Mouse (Mus musculus) intestine, postnatal 0 days (tissue): ENCODE results near the gene Gdf10. TPM values are rescaled to one million over a fixed set of nuclear protein-coding genes. Genes with fewer than 3 reads are reported as not detected.

Source experiments
- ATAC-seq: fragments of 200-750 bp; cut with Nextera tagmentation; 2 replicates; pipeline ENCODE4 v1.8.0; 2017; ENCODE audit warnings: mild to moderate bottlenecking, moderate TSS enrichment, moderate library complexity
- H3K27ac ChIP-seq: fragments of 300-500 bp; sonication (generic); 2 replicates; pipeline ENCODE4 v1.5.1; 2014; ENCODE audit warnings: mild to moderate bottlenecking, low read depth, low read length, moderate library complexity
- H3K27me3 ChIP-seq: fragments of 300-500 bp; sonication (generic); replicated peaks from 2 replicates; pipeline ENCODE4 v1.6.1; 2014; ENCODE audit warnings: low read length, mixed read lengths; ENCODE audit not compliant: control insufficient read depth, insufficient read depth
- H3K36me3 ChIP-seq: fragments of 300-500 bp; sonication (generic); 2 replicates; pipeline ENCODE4 v1.6.1; 2014; ENCODE audit warnings: mild to moderate bottlenecking, moderate library complexity; ENCODE audit not compliant: control insufficient read depth, insufficient read depth
- H3K4me1 ChIP-seq: fragments of 300-500 bp; sonication (generic); replicated peaks from 2 replicates; pipeline ENCODE4 v1.6.1; 2014; ENCODE audit warnings: antibody characterized with exemption, low read length, mixed read lengths; ENCODE audit not compliant: control insufficient read depth, insufficient read depth
- H3K4me2 ChIP-seq: fragments of 300-500 bp; sonication (generic); replicated peaks from 2 replicates; pipeline ENCODE4 v1.6.1; 2014; ENCODE audit warnings: low read depth, mild to moderate bottlenecking, moderate library complexity
- H3K4me3 ChIP-seq: fragments of 300-500 bp; sonication (generic); 2 replicates; pipeline ENCODE4 v1.5.1; 2014; ENCODE audit warnings: low read depth, low read length
- H3K9ac ChIP-seq: fragments of 300-500 bp; sonication (generic); 2 replicates; pipeline ENCODE4 v1.6.1; 2014; ENCODE audit warnings: mild to moderate bottlenecking, low read depth, low read length
- H3K9me3 ChIP-seq: fragments of 300-500 bp; sonication (generic); 2 replicates; pipeline ENCODE4 v1.6.1; 2016; ENCODE audit warnings: mixed run types; ENCODE audit not compliant: control insufficient read depth
- CTCF ChIP-seq: sonication (generic); IDR thresholded peaks from 2 replicates; pipeline ENCODE4 v1.5.1; 2016; ENCODE audit warnings: low read depth, mild to moderate bottlenecking, control low read depth, antibody characterized with exemption, moderate library complexity
- whole genome bisulfite sequencing: fragments of 180-500 bp; shearing (Covaris S2); extraction: QIAGEN DNeasy Blood & Tissue Kit; methylation state at CpG from one replicate; pipeline ENCODE4 v1.1.7; 2014; 5-methylcytosine and 5-hydroxymethylcytosine counted together
- polyA plus RNA-seq: library from polyadenylated mRNA; unstranded; fragments of >200 nt; fragmentation: Nextera tagmentation; extraction: Ambion mirVana; gene quantifications from 2 replicates; pipeline ENCODE4 v1.2.1, GENCODE M21; 2015

Gene Gdf10
- polyA plus RNA-seq, 1 experiment from 2014 or later = 4.4 TPM

DNA sequence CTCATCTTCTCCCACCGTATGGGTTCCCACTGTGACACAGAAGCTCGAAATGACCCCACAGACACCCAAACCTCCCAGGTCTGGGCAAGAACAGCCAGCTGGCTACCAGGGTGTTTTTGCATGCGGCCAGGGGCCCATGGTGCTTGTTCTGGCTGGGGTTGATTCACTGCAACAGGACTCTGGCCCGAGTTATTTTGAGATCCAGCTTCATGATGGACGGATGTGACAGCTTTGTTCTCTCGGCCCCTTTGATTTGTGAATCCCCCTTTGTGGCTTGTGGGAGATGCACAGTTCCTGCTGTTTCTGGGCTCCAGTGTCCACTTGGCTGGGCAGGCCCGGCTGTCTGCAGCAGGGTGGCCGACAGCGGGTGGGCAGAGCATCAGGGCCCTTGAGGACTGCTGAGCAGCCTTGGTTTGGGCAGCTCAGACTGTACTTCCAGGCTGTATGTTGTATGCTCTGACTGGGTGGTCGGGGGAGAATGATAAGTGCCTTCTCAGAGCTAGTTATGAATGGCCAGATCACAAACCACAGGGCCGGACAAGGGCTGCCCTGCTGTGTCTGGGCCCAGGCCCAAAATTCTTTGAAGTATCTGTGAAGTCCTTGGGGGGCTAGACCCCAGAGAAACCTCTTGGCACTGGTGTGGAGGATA, 34.9 kb upstream of the Gdf10 start:
- no peak overlapping the region for H3K4me2 ChIP-seq
- H3K27me3 ChIP-seq = no peaks in the 10 kb centered on the region
- TF ChIP-seq CTCF = no peak
- H3K4me3 ChIP-seq = no peak overlapping the region
- no peak overlapping the region for H3K9ac ChIP-seq
- ATAC-seq = no peak
- H3K36me3 ChIP-seq = no peaks in the 10 kb centered on the region
- no peaks in the 10 kb centered on the region for H3K4me1 ChIP-seq
- H3K9me3 ChIP-seq = no peaks in the 10 kb centered on the region
- H3K27ac ChIP-seq = no peak overlapping the region
- WGBS = 75% methylated on average over 11 of the region's 11 CpGs

DNA sequence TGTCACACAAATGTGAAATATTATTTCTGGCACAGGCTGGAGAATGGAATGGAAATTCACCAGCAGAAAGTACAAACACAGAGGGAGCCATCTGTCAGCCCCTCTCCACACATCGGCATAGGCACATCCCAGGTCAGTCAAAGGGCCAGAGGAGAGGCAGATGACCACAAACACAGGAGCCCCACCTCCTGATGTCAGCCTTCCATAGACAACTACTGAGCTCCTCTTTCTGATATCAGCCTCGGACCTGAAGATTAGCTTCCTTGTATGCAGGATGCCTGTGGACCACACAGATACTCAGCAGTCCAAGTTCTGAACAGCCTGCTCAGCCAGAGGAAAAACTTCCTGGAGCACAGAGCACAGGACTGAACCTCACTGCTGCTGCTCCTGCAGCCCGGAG, 33.4 kb upstream of the Gdf10 start:
- TF ChIP-seq CTCF = no peak

DNA sequence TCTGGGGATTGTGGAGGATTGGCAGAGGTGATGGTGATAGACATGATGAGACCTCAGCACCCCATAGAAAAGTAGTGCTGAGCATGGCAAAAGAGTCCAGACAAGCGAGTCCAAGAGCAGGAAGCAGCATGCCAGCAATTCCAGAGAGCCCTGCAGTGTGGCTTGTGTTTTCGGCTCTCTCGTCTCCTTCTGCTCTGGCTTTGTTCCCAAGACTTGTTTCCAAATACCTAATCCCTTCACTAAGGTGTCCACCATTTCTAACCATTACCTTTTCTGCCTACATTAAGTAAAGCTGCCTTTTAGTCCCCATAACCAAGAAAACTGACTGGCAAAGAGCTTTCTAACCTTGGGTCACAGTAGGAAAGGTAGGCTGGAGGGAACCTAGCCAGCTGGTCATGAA, 31.9 kb upstream of the Gdf10 start:
- Histone ChIP-seq H3K4me2 (no peak overlapping the region), H3K4me1 (no peaks in the 10 kb centered on the region), H3K27me3 (no peaks in the 10 kb centered on the region), H3K9ac (no peak overlapping the region), H3K27ac (no peak overlapping the region), H3K4me3 (no peak overlapping the region), H3K9me3 (no peaks in the 10 kb centered on the region), H3K36me3 (no peaks in the 10 kb centered on the region)
- WGBS = 89% methylated on average over 3 of the region's 3 CpGs
- TF ChIP-seq CTCF = no peak
- ATAC-seq = no peak

More for the DNA sequence above, 33.4 kb upstream of the Gdf10 start:
- Histone ChIP-seq H3K4me2 (no peak overlapping the region), H3K9me3 (no peaks in the 10 kb centered on the region), H3K36me3 (no peaks in the 10 kb centered on the region), H3K27ac (no peak overlapping the region), H3K4me3 (no peak overlapping the region), H3K27me3 (no peaks in the 10 kb centered on the region), H3K9ac (no peak overlapping the region), H3K4me1 (no peaks in the 10 kb centered on the region)
- ATAC-seq = no peak
- WGBS = 51% methylated on average over 3 of the region's 3 CpGs

DNA sequence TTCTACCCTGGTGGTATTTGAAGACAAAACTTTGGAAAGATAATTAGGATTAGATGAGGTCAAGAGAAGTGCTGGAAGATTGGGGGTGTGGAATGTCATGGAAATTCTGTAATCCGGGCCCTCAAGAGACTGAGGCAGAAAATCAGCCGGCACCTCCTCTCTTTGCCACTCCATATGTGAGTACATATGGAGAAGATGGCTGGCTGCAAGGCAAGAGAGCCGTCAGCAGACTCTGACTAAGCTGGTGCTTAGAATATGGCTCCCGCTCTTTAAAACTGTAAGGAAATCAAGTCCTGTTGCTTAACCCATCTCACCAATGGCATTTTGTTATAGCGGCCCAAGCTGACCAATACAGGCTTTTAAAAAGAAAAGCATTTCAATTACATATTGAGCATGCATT, 27.6 kb upstream of the Gdf10 start:
- Histone ChIP-seq H3K27ac (no peak overlapping the region), H3K36me3 (no peaks in the 10 kb centered on the region), H3K9me3 (no peaks in the 10 kb centered on the region), H3K4me2 (no peak overlapping the region), H3K9ac (no peak overlapping the region), H3K4me1 (no peaks in the 10 kb centered on the region), H3K4me3 (no peak overlapping the region), H3K27me3 (no peaks in the 10 kb centered on the region)
- ATAC-seq = no peak
- TF ChIP-seq CTCF = no peak
- WGBS = 90% methylated on average over 5 of the region's 5 CpGs

DNA sequence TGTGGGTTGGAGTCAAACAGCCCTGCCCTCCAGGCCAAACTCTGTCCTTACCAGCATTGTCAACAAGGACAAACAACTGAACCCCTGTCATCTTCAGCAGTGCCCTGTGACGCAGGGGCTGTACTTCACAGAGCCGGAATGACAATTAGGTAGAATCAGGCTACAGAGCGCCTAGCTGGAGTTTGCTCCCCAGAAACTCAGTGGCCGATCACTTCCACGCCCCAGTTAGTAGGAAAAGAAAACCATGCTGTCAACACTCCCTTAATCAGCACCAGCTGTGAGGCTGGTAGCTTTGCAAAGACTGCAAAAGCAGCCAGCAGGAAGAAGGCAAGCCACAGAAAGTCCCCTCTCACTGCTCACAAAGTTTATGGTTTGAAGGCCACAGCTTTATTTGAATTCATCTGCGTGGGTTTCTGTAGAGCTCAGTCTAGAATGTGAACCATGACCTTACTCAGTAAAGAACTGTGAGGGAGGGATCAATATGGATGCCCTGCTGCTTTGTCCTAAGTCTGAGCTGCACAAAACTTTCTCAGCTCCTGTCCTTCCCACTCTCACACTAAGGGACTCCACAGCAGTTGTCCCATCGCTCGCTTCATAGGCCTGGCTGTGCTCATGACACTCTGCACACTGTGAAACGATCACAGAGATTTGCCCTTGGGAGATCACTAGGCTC, 26.6 kb upstream of the Gdf10 start:
- Histone ChIP-seq H3K9me3 (no peaks in the 10 kb centered on the region), H3K27me3 (no peaks in the 10 kb centered on the region), H3K36me3 (no peaks in the 10 kb centered on the region), H3K27ac (no peak overlapping the region), H3K4me2 (no peak overlapping the region), H3K4me1 (no peaks in the 10 kb centered on the region), H3K9ac (no peak overlapping the region), H3K4me3 (no peak overlapping the region)
- no peak for ATAC-seq
- WGBS = 57% methylated on average over 9 of the region's 9 CpGs
- no peak for TF ChIP-seq CTCF

DNA sequence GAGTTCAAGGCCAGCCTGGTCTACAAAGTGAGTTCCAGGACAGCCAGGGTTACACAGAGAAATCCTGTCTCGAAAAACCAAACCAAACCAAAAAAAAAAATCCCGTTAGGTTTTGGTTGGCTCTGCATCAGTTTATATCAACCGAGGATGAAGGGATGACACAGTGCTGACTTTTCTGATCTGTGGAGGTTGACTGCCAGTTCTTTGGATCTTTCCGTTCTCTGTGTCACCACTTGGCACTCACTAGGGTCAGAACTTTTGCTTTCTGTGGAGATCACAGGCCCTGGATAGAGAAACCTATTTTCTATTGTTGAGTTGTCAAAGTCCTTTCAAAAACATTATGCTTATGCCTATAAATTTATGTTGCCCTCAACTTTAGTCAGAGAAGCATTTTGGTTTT, 20.6 kb upstream of the Gdf10 start:
- H3K4me3 ChIP-seq = no peak overlapping the region
- no peaks in the 10 kb centered on the region for H3K36me3 ChIP-seq
- no peak overlapping the region for H3K9ac ChIP-seq
- no peak for TF ChIP-seq CTCF
- no peak overlapping the region for H3K4me2 ChIP-seq
- no peaks in the 10 kb centered on the region for H3K9me3 ChIP-seq
- ATAC-seq = no peak
- 91% methylated on average over 4 of the region's 4 CpGs for WGBS
- H3K27ac ChIP-seq = no peak overlapping the region
- H3K27me3 ChIP-seq = no peaks in the 10 kb centered on the region
- H3K4me1 ChIP-seq = no peaks in the 10 kb centered on the region
